Mouse (Mus musculus) retina, postnatal 1 day (tissue): ENCODE data around the gene Rgs2.

Experiments
- DNase-seq: peaks from one replicate; pipeline ENCODE4 v3.0.0-alpha.2; 2012

Rgs2 gene

DNA sequence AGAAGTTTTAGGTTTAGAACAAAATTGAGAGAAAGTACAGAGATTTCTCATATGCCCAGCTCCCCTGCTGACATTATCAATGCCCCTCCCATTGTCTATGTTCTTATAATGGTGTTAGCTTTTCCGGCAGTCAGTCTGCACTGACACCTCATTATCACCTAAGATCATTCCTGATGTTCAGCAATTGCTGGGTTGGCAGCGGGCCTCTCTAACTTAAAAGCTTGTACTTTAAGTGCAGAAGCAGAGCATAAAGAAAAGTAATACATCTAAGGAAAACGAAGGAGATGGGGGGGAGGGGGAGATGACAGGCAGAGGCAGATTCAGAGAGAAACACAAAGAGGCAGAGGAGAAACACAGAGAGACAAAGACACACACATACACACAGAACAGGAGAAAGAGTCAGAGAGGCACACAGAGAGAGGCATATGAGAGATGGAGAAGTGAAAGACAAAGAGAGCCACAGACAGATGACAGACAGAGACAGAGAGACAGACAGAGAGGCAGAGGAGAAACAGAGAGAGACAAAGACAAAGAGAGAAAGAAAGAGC, 21.1 kb downstream of the Rgs2 start:
- DNase-seq, result no peak

DNA sequence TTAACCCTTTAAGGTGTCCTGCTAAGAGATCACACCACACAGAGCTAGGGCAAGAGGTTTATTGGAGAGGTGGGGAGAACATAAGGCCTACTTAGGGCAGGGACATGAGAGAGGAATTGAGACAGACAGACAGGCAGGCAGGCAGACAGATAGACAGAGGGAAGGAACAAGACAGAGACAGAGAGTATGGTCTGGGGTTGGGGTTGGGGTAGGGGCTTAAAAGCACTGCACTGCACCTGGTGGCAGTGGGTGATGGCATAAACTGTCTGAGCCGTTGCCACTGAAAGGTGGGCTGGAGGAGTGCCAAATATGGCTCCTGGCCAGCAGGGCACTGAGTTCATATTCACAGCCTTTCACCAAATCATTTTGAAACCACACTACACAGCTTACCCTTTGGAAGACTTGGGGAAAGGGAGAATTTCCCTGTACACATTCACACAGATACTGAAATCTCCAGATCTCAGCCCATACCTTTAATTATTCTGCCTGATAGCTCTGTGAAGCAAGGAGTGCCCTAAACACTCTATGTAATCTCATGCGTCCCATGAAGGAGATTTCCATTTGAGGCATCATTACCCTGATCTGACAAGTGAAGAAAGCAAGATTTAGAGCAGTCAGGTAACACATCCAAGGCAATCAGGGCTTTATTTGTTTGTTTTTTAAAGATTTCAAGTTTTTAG, 21.7 kb downstream of the Rgs2 start:
- no peak for DNase-seq

DNA sequence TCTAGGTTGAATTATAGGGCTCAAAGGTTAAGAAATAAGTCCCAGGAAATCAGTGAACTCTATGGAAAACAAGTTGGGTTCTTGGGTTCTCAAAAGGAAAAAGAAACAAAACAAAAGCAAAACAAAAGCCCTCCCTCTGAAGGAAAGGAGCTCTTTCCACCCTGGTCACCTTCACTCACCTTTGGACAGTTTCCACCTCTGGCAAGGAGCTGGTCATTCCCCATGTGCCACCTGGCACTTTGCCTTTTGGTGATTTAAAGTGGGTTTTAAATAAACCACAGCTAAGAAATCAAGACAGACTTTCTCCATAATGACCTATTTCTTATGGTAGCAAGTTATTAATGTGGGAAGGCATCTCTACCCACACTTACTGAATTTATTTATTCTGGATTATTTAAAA, 23.1 kb downstream of the Rgs2 start:
- no peak for DNase-seq

DNA sequence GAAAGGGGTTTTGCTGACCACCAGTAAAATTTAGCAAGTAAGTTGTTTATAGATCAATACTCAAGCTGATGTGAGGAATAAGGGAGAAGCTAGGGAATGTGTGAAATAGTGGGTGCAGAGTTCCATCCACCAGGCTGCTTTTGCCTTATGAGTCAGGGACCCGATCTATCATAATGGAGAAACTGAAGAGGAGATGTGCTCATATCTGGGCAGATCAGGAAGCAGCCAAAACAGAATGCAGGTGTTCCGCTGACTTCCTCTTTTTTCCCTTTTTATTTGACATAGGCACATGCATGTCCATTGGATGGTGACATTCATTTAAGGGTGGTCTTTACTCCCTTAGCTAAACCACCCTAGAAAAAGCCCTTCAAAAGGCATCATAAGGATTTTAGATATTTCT, 29.3 kb downstream of the Rgs2 start:
- DNase-seq, result no peak

DNA sequence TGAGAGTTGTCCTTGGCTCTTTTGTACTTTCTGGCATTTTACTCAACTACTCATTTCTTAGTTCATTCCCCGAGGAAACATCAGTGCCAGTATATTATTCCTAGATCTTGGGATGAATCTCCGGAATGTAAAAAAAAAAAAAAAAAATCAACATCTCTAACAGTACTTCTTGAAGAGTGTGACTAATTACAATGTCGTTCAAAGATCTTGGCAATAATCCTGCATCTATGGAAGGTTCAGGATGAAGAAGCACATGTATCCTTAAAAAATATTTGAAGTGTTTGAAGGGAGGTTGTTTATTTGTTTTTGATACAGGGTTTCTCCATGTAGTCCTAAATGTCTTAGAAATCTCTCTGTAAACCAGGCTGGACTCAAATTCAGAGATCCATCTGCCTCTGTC, 41.7 kb downstream of the Rgs2 start:
- no peak for DNase-seq

DNA sequence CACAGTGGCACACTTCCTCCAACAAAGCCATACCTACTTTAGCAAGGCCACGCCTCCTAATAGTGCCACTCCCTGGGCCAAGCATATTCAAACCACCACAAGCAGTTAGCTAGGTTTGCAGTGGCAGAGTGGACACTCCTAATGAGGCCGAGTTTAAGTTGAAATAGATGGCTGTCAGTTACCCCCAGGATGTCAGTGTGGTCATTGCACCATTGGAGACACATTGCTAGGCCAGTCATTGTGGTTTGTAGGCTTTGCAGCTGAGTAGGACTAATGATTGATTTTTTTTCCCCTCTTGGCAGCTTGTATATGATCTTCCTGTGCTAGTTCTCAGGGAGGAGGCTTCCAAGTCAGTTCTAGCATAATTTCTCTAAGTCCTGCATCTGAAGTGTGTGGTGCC, 43.6 kb downstream of the Rgs2 start:
- DNase-seq, result no peak

DNA sequence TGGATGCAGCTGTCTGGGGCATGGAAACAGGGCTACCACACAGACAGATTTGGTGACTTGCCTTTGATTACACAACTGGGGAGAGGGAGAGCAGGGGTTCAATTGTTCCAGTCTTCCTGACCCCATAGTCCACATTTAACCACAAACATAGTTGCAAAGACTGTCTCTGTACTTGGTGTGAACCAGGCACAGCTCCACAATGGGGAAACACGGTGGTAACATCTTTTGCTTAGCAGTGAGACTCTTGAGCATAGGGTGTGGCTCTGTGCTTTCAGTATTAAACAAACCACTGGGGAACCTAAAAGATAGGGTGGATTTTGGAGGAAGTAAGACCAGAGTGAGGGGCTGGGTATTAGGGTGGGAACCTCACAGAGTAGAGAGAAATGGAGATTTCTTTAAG, 47.9 kb downstream of the Rgs2 start:
- DNase-seq, result no peak

DNA sequence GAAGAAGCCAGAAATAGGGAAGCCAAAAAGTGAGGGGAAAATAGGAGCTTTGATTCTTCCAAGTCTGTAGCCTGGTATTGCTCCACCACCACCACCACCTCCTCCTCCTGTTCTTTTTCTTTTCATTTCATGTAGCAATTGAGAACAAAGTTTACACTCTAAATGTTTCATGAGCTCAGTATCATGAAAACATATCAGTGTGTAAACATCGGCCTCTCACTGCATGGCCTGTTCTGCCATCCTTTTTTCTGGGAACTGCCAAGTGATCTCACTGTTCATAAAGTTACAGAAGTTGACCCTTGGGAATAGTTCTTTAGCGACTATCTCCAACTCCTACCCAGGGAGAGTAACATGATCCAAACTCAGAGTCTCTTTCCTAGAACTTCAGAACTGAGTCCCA, 51.1 kb downstream of the Rgs2 start:
- no peak for DNase-seq
